Mouse (Mus musculus): ENCODE results near the gene Tmem120b. TPM values are rescaled to one million over a fixed set of nuclear protein-coding genes. Genes with fewer than 3 reads are reported as not detected.
A peak's percentile ranks its signal among the peaks of the same experiment; 100 is the strongest.

Tmem120b gene
- total and polyA plus RNA-seq, 3 experiments = 5.6 to 6.8 TPM; not detected in 1

DNA sequence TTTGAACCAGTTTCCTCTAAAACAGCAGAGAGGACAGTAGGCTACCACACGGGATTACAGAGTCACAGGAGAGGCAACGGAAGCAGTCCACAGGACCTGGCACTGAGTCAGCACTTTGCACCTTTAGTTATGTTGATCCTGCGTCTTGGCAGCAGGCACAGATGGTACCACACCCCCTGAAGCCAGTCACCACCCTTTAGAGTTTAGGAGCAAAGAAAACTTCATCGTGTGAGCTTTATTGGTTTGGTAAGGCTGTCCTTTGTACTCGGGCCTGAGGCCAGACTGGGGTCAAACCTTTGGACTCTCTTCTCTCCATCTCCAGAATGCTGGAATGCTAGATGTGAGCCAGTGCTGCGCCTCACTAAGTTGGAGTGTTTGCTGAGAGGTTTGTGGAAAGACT is 32.7 kb upstream of the Tmem120b start:
- Histone ChIP-seq H3K27ac (ENCODE audit: control insufficient read depth, low read depth, low read length) (no peak overlapping the region), H3K4me3 (ENCODE audit: control insufficient read depth in 1 of 2, insufficient read depth in 1 of 2, low read depth in 2 of 2, low read length in 2 of 2) (no peak overlapping the region), H3K9me3 (replicated peaks; ENCODE audit: insufficient read depth, low read length) (no peaks in the 10 kb centered on the region), H3K9ac (ENCODE audit: control insufficient read depth, low read depth, low read length, poor library complexity, severe bottlenecking) (no peak overlapping the region), H3K27me3 (ENCODE audit: control insufficient read depth in 1 of 2, insufficient read depth in 2 of 2, low read length in 2 of 2) (no peaks in the 10 kb centered on the region), H3K79me2 (ENCODE audit: control insufficient read depth, insufficient read depth, low read length, poor library complexity) (no peaks in the 10 kb centered on the region), H3K4me1 (ENCODE audit: control insufficient read depth in 1 of 2, insufficient read depth in 2 of 2, low read length in 2 of 2) (peaks cover 2 to 30% of the 10 kb centered on the region in 2 experiments; a peak in 3 of 4 replicates), H3K36me3 (ENCODE audit: control insufficient read depth in 1 of 2, insufficient read depth in 2 of 2, low read length in 2 of 2) (peaks cover 0 to 11% of the 10 kb centered on the region in 2 experiments; a peak in 2 of 4 replicates)
- no peak for TF ChIP-seq RAD21 (IDR thresholded peaks at IDR 0.05; ENCODE audit: low read depth, low read length)
- no peak for TF ChIP-seq ZNF384 (IDR thresholded peaks at IDR 0.05; ENCODE audit: low read depth, low read length)
- no peak for TF ChIP-seq MYC (IDR thresholded peaks at IDR 0.05; ENCODE audit: low read depth, low read length)
- TF ChIP-seq ZC3H11A (IDR thresholded peaks at IDR 0.05; ENCODE audit: low read depth, low read length) = no peak
- no peak for TF ChIP-seq TAL1 (IDR thresholded peaks at IDR 0.05; ENCODE audit: low read length)
- TF ChIP-seq GABPA (IDR thresholded peaks at IDR 0.05; ENCODE audit: low read depth, low read length) = no peak
- no peak for TF ChIP-seq BHLHE40 (IDR thresholded peaks at IDR 0.05; ENCODE audit: borderline replicate concordance, low read depth, low read length)
- no peak for TF ChIP-seq CHD1 (IDR thresholded peaks at IDR 0.05; ENCODE audit: low read depth, low read length)
- TF ChIP-seq EP300 (IDR thresholded peaks at IDR 0.05; ENCODE audit: low read depth in 1 of 2, low read length in 2 of 2) = no peak
- peak; percentile 34 for DNase-seq (ENCODE audit: low read depth, low spot score)

DNA sequence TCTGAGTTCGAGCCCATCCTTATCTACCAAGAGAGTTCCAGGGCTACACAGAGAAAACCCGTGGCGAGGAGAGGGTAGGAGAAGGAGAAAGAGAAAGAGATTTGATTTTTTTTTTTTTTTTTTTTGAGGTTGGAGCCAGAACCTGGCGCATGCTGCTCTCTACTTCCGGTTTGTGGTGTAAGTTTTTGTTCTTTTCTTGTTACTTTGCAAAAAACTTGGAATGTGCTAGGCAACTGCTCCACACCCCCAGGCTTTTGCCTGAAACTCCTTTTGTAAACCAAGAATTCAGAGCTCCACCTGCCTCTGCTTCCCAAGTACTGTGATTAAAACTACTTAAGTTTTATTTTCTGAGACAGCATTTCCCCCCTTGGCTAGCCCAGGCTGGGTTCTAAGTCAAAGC is 30.1 kb upstream of the Tmem120b start:
- Histone ChIP-seq H3K36me3 (ENCODE audit: control insufficient read depth in 1 of 2, insufficient read depth in 2 of 2, low read length in 2 of 2) (peaks cover 0 to 11% of the 10 kb centered on the region in 2 experiments; a peak in 2 of 4 replicates), H3K4me1 (ENCODE audit: control insufficient read depth in 1 of 2, insufficient read depth in 2 of 2, low read length in 2 of 2) (peaks cover 2 to 30% of the 10 kb centered on the region in 2 experiments; a peak in 3 of 4 replicates), H3K9me3 (replicated peaks; ENCODE audit: insufficient read depth, low read length) (no peaks in the 10 kb centered on the region), H3K79me2 (ENCODE audit: control insufficient read depth, insufficient read depth, low read length, poor library complexity) (no peaks in the 10 kb centered on the region), H3K9ac (ENCODE audit: control insufficient read depth, low read depth, low read length, poor library complexity, severe bottlenecking) (peak overlapping the region; percentile 25; the same call in 1 of the 2 replicates), H3K4me3 (ENCODE audit: control insufficient read depth in 1 of 2, insufficient read depth in 1 of 2, low read depth in 2 of 2, low read length in 2 of 2) (no peak overlapping the region), H3K27ac (ENCODE audit: control insufficient read depth, low read depth, low read length) (no peak overlapping the region), H3K27me3 (ENCODE audit: control insufficient read depth in 1 of 2, insufficient read depth in 2 of 2, low read length in 2 of 2) (no peaks in the 10 kb centered on the region)
- no peak for DNase-seq (ENCODE audit: low read depth, low spot score)
- TF ChIP-seq ZNF384 (IDR thresholded peaks at IDR 0.05; ENCODE audit: low read depth, low read length) (peak; percentile 77), MEF2A (IDR thresholded peaks at IDR 0.05; ENCODE audit: extremely low read depth, insufficient replicate concordance, low read depth, low read length, poor library complexity, severe bottlenecking) (no peak), RCOR1 (IDR thresholded peaks at IDR 0.05; ENCODE audit: low read depth, low read length) (no peak), CHD1 (IDR thresholded peaks at IDR 0.05; ENCODE audit: low read depth, low read length) (no peak), ZC3H11A (IDR thresholded peaks at IDR 0.05; ENCODE audit: low read depth, low read length) (no peak), E2F4 (IDR thresholded peaks at IDR 0.05; ENCODE audit: borderline replicate concordance, low read depth, low read length) (no peak), BHLHE40 (IDR thresholded peaks at IDR 0.05; ENCODE audit: borderline replicate concordance, low read depth, low read length) (no peak), GABPA (IDR thresholded peaks at IDR 0.05; ENCODE audit: low read depth, low read length) (no peak), EP300 (IDR thresholded peaks at IDR 0.05; ENCODE audit: low read depth in 1 of 2, low read length in 2 of 2) (no peak), UBTF (IDR thresholded peaks at IDR 0.05; ENCODE audit: borderline replicate concordance, insufficient read depth, low read depth, low read length) (no peak), ELF1 (IDR thresholded peaks at IDR 0.05; ENCODE audit: low read depth, low read length) (0 out of 2 replicates have a peak, but pooled peaks have one; percentile 19), ZMIZ1 (IDR thresholded peaks at IDR 0.05; ENCODE audit: low read depth, low read length) (no peak)
